In the genomic region with DNA sequence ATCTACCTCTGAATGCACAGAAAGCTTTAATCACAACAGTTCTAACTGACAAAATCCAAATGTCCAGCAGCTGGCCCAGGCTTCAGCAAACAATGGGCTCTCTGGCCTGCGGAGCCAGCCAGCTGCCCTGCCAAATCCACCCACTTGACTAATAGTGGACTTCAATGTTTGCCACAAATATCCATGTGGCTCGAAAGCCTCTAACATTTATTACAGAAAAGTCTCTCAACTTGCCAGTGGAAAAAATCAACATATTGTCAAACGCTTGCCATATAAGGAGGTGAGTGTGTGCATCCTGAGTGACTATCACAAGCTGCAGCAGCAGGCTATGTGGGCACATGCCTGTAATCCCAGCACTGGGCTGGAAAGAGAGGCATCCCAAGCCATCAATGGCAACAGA, we compare ENCODE assay signal across 18 mouse cellular contexts. TPM values are rescaled to one million over a fixed set of nuclear protein-coding genes. Genes with fewer than 3 reads are reported as not detected.
DNase-seq lines count a peak whose midpoint lies in the region; ATAC-seq lines count a peak whose summit lies in the region.
"Had no signal": no experiment of that assay in that cellular context is flagged by ENCODE, and none has a peak within 500 bp of the region (broad histone marks: within the 10 kb centered on the region; RNA-seq: fewer than 3 reads in every experiment).

No protein-coding gene starts in this region.

- WGBS in embryonic facial prominence, embryonic 15.5 days: 87% methylated on average over 3 of the region's 3 CpGs
- 93% methylated on average over 3 of the region's 3 CpGs for WGBS in embryonic facial prominence, embryonic 10.5 days
- WGBS in limb, embryonic 15.5 days: 86% methylated on average over 3 of the region's 3 CpGs
- 94% methylated on average over 3 of the region's 3 CpGs for WGBS in limb, embryonic 10.5 days
- 68% methylated on average over 3 of the region's 3 CpGs for WGBS in liver, embryonic 16.5 days (ENCODE audit: insufficient replicate concordance)

- H3K9ac ChIP-seq in embryonic facial prominence, embryonic 15.5 days: no peak overlapping the region
- H3K9ac ChIP-seq in limb, embryonic 15.5 days: no peak overlapping the region
- H3K9ac ChIP-seq in liver, embryonic 16.5 days (ENCODE audit: low read depth, low read length): no peak overlapping the region
- H3K9ac ChIP-seq: heart, embryonic 12.5 days; hindbrain, embryonic 13.5 days had no signal

- H3K4me2 ChIP-seq in embryonic facial prominence, embryonic 15.5 days (replicated peaks): no peak overlapping the region
- no peak overlapping the region for H3K4me2 ChIP-seq in limb, embryonic 15.5 days
- H3K4me2 ChIP-seq in liver, embryonic 16.5 days (ENCODE audit: low read depth, low read length): no peak overlapping the region
- H3K4me2 ChIP-seq: hindbrain, embryonic 13.5 days; midbrain, embryonic 11.5 days had no signal

- no peak for DNase-seq in embryonic facial prominence, embryonic 10.5 days (ENCODE audit: low spot score)
- no peak for DNase-seq in limb, embryonic 10.5 days (ENCODE audit: low spot score)
- peak; percentile 60 for DNase-seq in adipocyte (ENCODE audit: low spot score)
- DNase-seq in adrenal gland, adult 8-10 months: no peak
- DNase-seq in urinary bladder, postnatal 10 days (ENCODE audit: low spot score): no peak
- DNase-seq: cerebellum, adult 11-12 months; kidney, adult 8-10 months; lung, adult 2 months; right cerebral cortex, postnatal 4 days; thymus, adult 2 months had no signal

- peaks cover 31% of the 10 kb centered on the region for H3K4me1 ChIP-seq in embryonic facial prominence, embryonic 15.5 days
- peaks cover 26% of the 10 kb centered on the region for H3K4me1 ChIP-seq in embryonic facial prominence, embryonic 10.5 days
- peaks cover 27% of the 10 kb centered on the region for H3K4me1 ChIP-seq in limb, embryonic 15.5 days
- H3K4me1 ChIP-seq in limb, embryonic 10.5 days: peaks cover 27% of the 10 kb centered on the region
- H3K4me1 ChIP-seq in liver, embryonic 16.5 days (ENCODE audit: control insufficient read depth, low read depth, low read length): peaks cover 70% of the 10 kb centered on the region

- ATAC-seq in embryonic facial prominence, embryonic 15.5 days (ENCODE audit: insufficient number of reproducible peaks, low FRiP score, low TSS enrichment, low read depth): no peak
- ATAC-seq in limb, embryonic 15.5 days (ENCODE audit: insufficient number of reproducible peaks, low FRiP score, low TSS enrichment, low read depth): no peak
- no peak for ATAC-seq in liver, embryonic 16.5 days (ENCODE audit: low read depth)
- ATAC-seq: forebrain, embryonic 16.5 days had no signal

- peak overlapping the region; percentile 95; the same call in 1 of the 2 replicates for H3K27ac ChIP-seq in embryonic facial prominence, embryonic 15.5 days (replicated peaks)
- no peak overlapping the region for H3K27ac ChIP-seq in embryonic facial prominence, embryonic 10.5 days (replicated peaks)
- H3K27ac ChIP-seq in limb, embryonic 15.5 days: 0 out of 2 replicates have a peak overlapping the region, but pooled peaks have one; percentile 7
- H3K27ac ChIP-seq in limb, embryonic 10.5 days: no peak overlapping the region
- peak overlapping the region; percentile 95 for H3K27ac ChIP-seq in liver, embryonic 16.5 days (ENCODE audit: low read length)
- H3K27ac ChIP-seq: hindbrain, embryonic 13.5 days had no signal

- no peaks in the 10 kb centered on the region for H3K36me3 ChIP-seq in embryonic facial prominence, embryonic 15.5 days
- H3K36me3 ChIP-seq in embryonic facial prominence, embryonic 10.5 days (replicated peaks): 0 out of 2 replicates have a peak, but pooled peaks cover 3% of the 10 kb centered on the region
- H3K36me3 ChIP-seq in limb, embryonic 15.5 days: no peaks in the 10 kb centered on the region
- H3K36me3 ChIP-seq in limb, embryonic 10.5 days: no peaks in the 10 kb centered on the region; the same call in 1 of the 2 replicates
- H3K36me3 ChIP-seq in liver, embryonic 16.5 days (ENCODE audit: control insufficient read depth, insufficient read depth): no peaks in the 10 kb centered on the region
- H3K36me3 ChIP-seq: heart, embryonic 12.5 days; hindbrain, embryonic 13.5 days had no signal

- H3K27me3 ChIP-seq in embryonic facial prominence, embryonic 15.5 days: no peaks in the 10 kb centered on the region
- H3K27me3 ChIP-seq in embryonic facial prominence, embryonic 10.5 days (replicated peaks; ENCODE audit: low read depth, poor library complexity, severe bottlenecking): no peaks in the 10 kb centered on the region
- no peaks in the 10 kb centered on the region for H3K27me3 ChIP-seq in limb, embryonic 15.5 days
- no peaks in the 10 kb centered on the region for H3K27me3 ChIP-seq in limb, embryonic 10.5 days (ENCODE audit: low read depth, poor library complexity, severe bottlenecking)
- no peaks in the 10 kb centered on the region for H3K27me3 ChIP-seq in liver, embryonic 16.5 days (ENCODE audit: control insufficient read depth, insufficient read depth, low read depth, low read length)
- H3K27me3 ChIP-seq: heart, embryonic 12.5 days; hindbrain, embryonic 13.5 days had no signal

- no peaks in the 10 kb centered on the region for H3K9me3 ChIP-seq in embryonic facial prominence, embryonic 15.5 days (replicated peaks)
- H3K9me3 ChIP-seq in embryonic facial prominence, embryonic 10.5 days: no peaks in the 10 kb centered on the region
- H3K9me3 ChIP-seq in limb, embryonic 15.5 days: no peaks in the 10 kb centered on the region
- no peaks in the 10 kb centered on the region for H3K9me3 ChIP-seq in limb, embryonic 10.5 days (replicated peaks)
- H3K9me3 ChIP-seq in liver, embryonic 16.5 days (replicated peaks; ENCODE audit: control insufficient read depth, low read length): no peaks in the 10 kb centered on the region
- H3K9me3 ChIP-seq: heart, embryonic 12.5 days; hindbrain, embryonic 13.5 days had no signal

- H3K4me3 ChIP-seq in embryonic facial prominence, embryonic 15.5 days (replicated peaks): no peak overlapping the region
- H3K4me3 ChIP-seq in embryonic facial prominence, embryonic 10.5 days: no peak overlapping the region
- H3K4me3 ChIP-seq in limb, embryonic 15.5 days: no peak overlapping the region
- H3K4me3 ChIP-seq in limb, embryonic 10.5 days: no peak overlapping the region
- no peak overlapping the region for H3K4me3 ChIP-seq in liver, embryonic 16.5 days (ENCODE audit: low read depth, low read length)
- H3K4me3 ChIP-seq: heart, embryonic 12.5 days; hindbrain, embryonic 13.5 days had no signal

RNA-seq across cellular contexts. Expression of gene Sun1, which starts 1.7 kb away (rescaled TPM):
- polyA plus RNA-seq in embryonic facial prominence, embryonic 15.5 days (2015; fragmentation: Nextera tagmentation; extraction: Ambion mirVana): 59.2 and 61.5 TPM in 2 replicates
- 50.5 and 50.6 TPM in 2 replicates for polyA plus RNA-seq in embryonic facial prominence, embryonic 10.5 days (2016; fragmentation: Nextera tagmentation; extraction: Ambion mirVana)
- polyA plus RNA-seq in limb, embryonic 15.5 days (2015; fragmentation: Nextera tagmentation; extraction: Ambion mirVana): 52.4 and 56.7 TPM in 2 replicates
- 47.9 and 52.7 TPM in 2 replicates for polyA plus RNA-seq in limb, embryonic 10.5 days (2016; fragmentation: Nextera tagmentation; extraction: Ambion mirVana)
- polyA plus RNA-seq in liver, embryonic 16.5 days (2015; fragmentation: Nextera tagmentation; extraction: Ambion mirVana): 19.6 TPM in 2 replicates
- 100 to 1,000 TPM in 3 of 4 experiments, 10 to 100 TPM in 1; 86.6 to 128 (median 111) TPM for total RNA-seq in adrenal gland, adult 8-10 months (2022)

RNA-seq across cellular contexts. Expression of gene Dnaaf5, which starts 48.8 kb away (rescaled TPM):
- 8.3 and 12.7 TPM in 2 replicates for polyA plus RNA-seq in embryonic facial prominence, embryonic 15.5 days (2015; fragmentation: Nextera tagmentation; extraction: Ambion mirVana)
- polyA plus RNA-seq in embryonic facial prominence, embryonic 10.5 days (2016; fragmentation: Nextera tagmentation; extraction: Ambion mirVana): 9.6 and 10.6 TPM in 2 replicates
- 4.7 and 5.5 TPM in 2 replicates for polyA plus RNA-seq in limb, embryonic 15.5 days (2015; fragmentation: Nextera tagmentation; extraction: Ambion mirVana)
- polyA plus RNA-seq in limb, embryonic 10.5 days (2016; fragmentation: Nextera tagmentation; extraction: Ambion mirVana): 12.9 and 13.1 TPM in 2 replicates
- polyA plus RNA-seq in liver, embryonic 16.5 days (2015; fragmentation: Nextera tagmentation; extraction: Ambion mirVana): 1.3 and 2.4 TPM in 2 replicates
- total RNA-seq in adrenal gland, adult 8-10 months (2022): 10 to 100 TPM; 21.7 to 24.3 (median 22.7) TPM

RNA-seq across cellular contexts. Expression of gene Prkar1b, which starts 49.0 kb away (rescaled TPM):
- 28.4 and 28.8 TPM in 2 replicates for polyA plus RNA-seq in embryonic facial prominence, embryonic 15.5 days (2015; fragmentation: Nextera tagmentation; extraction: Ambion mirVana)
- 7.3 and 9.0 TPM in 2 replicates for polyA plus RNA-seq in embryonic facial prominence, embryonic 10.5 days (2016; fragmentation: Nextera tagmentation; extraction: Ambion mirVana)
- polyA plus RNA-seq in limb, embryonic 15.5 days (2015; fragmentation: Nextera tagmentation; extraction: Ambion mirVana): 19.2 and 20.1 TPM in 2 replicates
- 3.2 and 4.9 TPM in 2 replicates for polyA plus RNA-seq in limb, embryonic 10.5 days (2016; fragmentation: Nextera tagmentation; extraction: Ambion mirVana)
- 0.80 and 0.96 TPM in 2 replicates for polyA plus RNA-seq in liver, embryonic 16.5 days (2015; fragmentation: Nextera tagmentation; extraction: Ambion mirVana)
- 10 to 100 TPM; 38.5 to 62.4 (median 55.9) TPM for total RNA-seq in adrenal gland, adult 8-10 months (2022)
- total RNA-seq: common myeloid progenitor, adult 5-6 weeks had no signal

RNA-seq across cellular contexts. Expression of gene Get4, which starts 53.3 kb away (rescaled TPM):
- 148 and 154 TPM in 2 replicates for polyA plus RNA-seq in embryonic facial prominence, embryonic 15.5 days (2015; fragmentation: Nextera tagmentation; extraction: Ambion mirVana)
- 188 and 189 TPM in 2 replicates for polyA plus RNA-seq in embryonic facial prominence, embryonic 10.5 days (2016; fragmentation: Nextera tagmentation; extraction: Ambion mirVana)
- 153 and 171 TPM in 2 replicates for polyA plus RNA-seq in limb, embryonic 15.5 days (2015; fragmentation: Nextera tagmentation; extraction: Ambion mirVana)
- polyA plus RNA-seq in limb, embryonic 10.5 days (2016; fragmentation: Nextera tagmentation; extraction: Ambion mirVana): 196 and 215 TPM in 2 replicates
- 90.0 and 98.0 TPM in 2 replicates for polyA plus RNA-seq in liver, embryonic 16.5 days (2015; fragmentation: Nextera tagmentation; extraction: Ambion mirVana)
- 100 to 1,000 TPM in 2 of 4 experiments, 10 to 100 TPM in 2; 96.6 to 112 (median 101) TPM for total RNA-seq in adrenal gland, adult 8-10 months (2022)

Comparison
In these comparisons a context has a peak if more than half of its experiments do, and no peak if none do; other contexts are left out.
1. H3K27ac ChIP-seq: peak in embryonic facial prominence, embryonic 15.5 days (single experiment), limb, embryonic 15.5 days (single experiment) and liver, embryonic 16.5 days (single experiment); none in embryonic facial prominence, embryonic 10.5 days (single experiment) and limb, embryonic 10.5 days (single experiment).